Mouse (Mus musculus) frontal cortex, adult 2 months (tissue): ENCODE results near the gene Lactbl1. TPM values are rescaled to one million over a fixed set of nuclear protein-coding genes. Genes with fewer than 3 reads are reported as not detected.
A peak's percentile ranks its signal among the peaks of the same experiment; 100 is the strongest.

Experiments used
- DNase-seq, 2 experiments: peaks; one replicate each; pipeline ENCODE4 v3.0.0; 2022; ENCODE audit warnings: low spot score in 1 of 2; ENCODE audit errors: extremely low spot score in 1 of 2
- polyA plus RNA-seq: library from polyadenylated mRNA; depleted of rRNA; stranded (reverse); fragments of >200 nt; gene quantifications from 2 replicates; pipeline ENCODE4 v1.2.3, GENCODE M21; 2012; rRNA removed

The Lactbl1 gene
- polyA plus RNA-seq, result 0.08 and 0.12 TPM in 2 replicates

- no peak for DNase-seq
These were observed at the start of gene Lactbl1 for GRCm38 (mm10) chr4:136622388-136622787. Lactbl1 (plus strand) TSS chr4:136622621.

DNA sequence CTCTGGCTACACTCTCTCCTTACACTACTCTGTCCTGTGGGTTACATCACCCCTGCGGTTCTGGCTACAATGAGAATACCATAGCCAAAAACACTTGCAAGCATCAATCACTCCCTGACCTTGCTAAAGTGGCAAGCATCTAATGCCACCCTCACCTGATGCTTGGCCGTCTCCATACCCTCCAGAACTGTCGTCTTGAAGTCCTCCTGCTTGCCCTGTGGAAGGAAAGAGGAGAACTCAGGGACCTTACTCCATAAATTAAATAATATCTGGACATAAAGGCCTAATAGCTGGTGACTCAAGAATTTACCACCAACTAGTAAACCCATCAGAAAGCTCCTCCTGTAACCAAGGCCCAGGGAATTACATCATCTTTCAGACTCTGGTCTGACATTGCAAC is 40.5 kb upstream of the Lactbl1 start:
- DNase-seq, result no peak

DNA sequence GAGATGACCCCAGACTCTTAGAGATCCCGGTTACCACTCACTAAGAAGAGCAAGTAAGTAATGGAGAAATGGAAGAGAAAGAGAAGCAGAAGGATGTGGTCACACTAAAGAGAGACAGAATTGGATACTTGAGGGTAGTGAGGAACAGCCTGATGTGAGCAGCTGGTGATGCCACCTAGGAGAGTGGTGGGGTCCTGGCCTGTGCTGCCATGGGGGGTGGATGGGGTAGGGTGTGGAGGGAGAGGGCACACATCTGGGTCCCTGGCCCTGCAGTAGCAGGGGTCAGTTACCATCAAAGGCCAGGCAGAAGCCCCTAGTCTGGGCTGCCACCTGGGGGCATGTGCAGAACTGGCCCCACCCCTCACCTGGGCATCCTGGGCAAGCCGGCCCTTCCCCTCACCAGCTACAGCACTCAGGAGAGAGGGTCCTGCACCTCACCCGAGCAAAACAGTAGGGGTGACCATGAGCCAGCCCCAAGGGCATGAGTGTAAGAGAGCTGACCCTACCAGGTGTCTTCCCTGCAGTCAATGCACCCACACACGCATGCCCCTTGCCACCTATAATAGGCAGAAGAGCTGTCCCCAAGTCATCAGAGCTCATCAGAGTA is 35.1 kb upstream of the Lactbl1 start:
- DNase-seq, result no peak

DNA sequence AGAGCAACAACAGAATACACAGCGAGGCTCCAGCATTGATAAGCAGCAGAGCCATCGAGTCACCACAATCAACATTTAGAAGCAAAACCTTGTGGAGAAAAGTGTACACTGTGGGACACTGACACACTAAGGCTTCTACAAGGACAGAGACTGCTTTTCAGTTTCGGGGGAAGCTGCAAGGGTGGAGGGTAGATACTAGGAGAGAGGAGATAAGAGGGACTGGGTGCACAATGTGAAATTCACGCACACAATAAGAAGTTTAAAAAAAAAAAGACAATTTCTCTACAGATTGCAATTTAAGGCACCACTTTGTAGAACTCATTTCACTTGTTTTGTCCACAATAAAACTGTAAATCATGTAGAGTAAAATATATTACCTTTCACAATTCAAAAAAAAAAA is 34.4 kb upstream of the Lactbl1 start:
- no peak for DNase-seq

DNA sequence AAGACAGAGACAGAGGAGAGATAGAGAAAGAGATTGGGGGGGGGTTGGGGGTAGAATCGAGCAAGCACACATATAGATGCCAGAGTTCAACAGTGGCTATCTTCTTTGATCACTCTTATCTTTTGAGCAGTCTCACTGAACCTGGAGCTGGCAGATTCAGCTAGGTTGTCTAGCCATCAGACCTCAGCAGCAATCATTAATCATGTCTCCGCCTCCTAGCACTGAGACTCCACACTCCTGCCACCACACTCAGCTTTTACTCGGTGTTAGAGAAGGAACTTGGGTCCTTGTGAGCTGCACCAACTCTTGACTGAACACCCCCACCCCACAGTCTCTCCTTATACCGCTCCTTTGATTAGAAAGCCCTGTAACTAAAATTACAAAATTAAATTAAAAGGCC is 30.3 kb upstream of the Lactbl1 start:
- no peak for DNase-seq

GRCm38 (mm10) chr4:136594006-136594405 is 28.4 kb upstream of the Lactbl1 start:
- no peak for DNase-seq

- DNase-seq, result no peak
These were observed 27.2 kb upstream of the Lactbl1 start for GRCm38 (mm10) chr4:136595221-136595620.

- no peak for DNase-seq
These were observed 24.0 kb upstream of the Lactbl1 start for GRCm38 (mm10) chr4:136598268-136598876.

DNA sequence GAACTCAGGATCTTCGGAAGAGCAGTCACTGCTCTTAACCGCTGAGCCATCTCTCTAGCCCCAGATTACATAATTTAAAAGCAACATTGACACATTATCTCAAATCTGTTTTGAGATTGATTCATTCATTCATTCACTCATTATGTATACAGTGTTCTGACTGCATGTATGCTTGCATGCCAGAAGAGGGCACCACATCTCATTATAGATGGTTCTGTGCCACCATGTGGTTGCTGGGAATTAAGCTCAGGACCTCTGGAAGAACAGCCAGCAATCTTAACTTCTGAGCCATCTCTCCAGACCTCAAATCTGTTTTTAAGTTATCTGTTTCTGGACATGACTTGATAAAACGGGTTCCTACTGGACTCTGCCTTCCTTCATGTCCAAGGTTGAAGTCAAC is 22.6 kb upstream of the Lactbl1 start:
- DNase-seq, result no peak

GRCm38 (mm10) chr4:136600536-136600935 is 21.9 kb upstream of the Lactbl1 start:
- DNase-seq, result no peak

DNA sequence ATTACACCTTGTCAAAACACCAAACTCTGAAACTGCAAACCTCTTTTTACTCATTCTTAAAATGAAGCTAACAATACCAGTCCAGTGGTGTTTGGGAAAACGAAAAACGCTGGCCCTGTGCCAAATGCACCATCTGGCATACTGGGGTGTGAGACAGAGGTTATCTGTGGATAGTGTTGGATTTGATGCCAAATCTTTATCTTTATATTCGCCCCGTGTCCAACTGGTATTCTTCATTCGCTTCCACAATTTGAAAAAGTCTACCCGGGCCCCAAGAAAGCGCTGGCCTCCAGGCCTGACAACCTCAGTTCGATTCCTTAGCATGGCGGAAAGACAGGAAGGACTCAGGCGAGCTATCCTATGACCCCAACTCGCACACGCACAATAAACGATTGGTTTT is 20.9 kb upstream of the Lactbl1 start:
- DNase-seq, result peak in 1 of 2 experiments; percentile 67

- no peak for DNase-seq
These were observed 20.3 kb upstream of the Lactbl1 start for GRCm38 (mm10) chr4:136602018-136602554.

DNA sequence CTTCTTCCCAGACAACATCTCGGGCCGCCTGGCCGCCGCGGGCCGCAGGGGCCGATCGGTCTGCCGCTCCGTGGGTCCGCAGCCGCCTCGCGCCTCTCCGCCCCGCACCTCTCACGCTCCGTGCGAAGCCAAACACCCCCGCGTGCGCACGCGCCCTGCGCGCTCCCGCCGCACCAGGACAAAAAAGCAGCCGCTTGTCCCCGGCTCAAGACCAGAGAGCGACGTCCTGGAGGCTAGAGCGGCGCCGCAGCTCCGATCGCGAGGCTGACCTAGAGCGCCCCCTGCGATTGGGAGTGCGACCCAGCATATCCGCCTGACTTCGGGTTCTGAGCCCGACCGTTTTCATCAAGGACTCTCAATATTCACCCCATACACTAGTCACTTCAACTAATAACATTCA is 19.9 kb upstream of the Lactbl1 start, which contains the start of gene Kdm1a:
TSS of gene Kdm1a (minus strand) at position 156 of the 400 bp plus-strand sequence.
- peak; percentile 85 to 98 for DNase-seq

DNA sequence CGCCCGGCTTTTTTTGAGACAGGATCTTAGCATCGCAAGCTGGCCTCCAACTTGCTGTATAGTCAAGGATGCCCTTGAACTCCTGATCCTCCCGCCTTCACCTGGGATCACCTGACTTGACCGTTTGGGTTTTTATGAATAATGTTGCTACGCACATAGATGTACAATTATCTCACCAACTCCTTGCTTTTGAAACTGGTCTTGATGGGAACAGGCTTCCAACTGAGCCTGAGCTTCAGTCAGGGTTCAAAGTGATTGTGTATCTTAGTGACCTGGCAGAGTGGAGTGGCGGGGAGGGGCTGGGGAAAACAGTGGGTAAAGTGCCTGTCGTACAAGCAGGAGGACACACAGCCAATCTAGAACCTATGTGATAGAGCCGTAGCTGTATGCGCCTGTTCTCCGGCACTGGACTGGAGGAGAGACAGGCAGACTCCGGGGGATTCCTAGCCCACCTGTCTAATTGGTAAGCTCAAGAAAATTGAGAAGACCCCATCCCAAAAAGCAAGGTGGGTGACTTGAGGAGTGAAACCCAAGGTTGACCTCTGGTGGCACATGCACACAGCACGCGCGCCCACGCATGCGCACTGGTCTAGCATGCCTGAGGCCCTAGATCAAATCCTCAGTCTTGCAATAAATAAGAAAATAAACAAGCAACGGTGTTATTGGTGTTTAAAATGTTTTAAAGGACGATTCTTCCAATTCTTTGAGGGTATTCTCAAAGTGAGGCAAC is 16.5 kb upstream of the Lactbl1 start:
- DNase-seq, result no peak

GRCm38 (mm10) chr4:136610387-136610856 is 12.0 kb upstream of the Lactbl1 start, which contains the start of gene Tex46:
Tex46 (plus strand) TSS chr4:136610437.
- no peak for DNase-seq

- no peak for DNase-seq
These were observed 8.8 kb upstream of the Lactbl1 start for GRCm38 (mm10) chr4:136613657-136614056.

DNA sequence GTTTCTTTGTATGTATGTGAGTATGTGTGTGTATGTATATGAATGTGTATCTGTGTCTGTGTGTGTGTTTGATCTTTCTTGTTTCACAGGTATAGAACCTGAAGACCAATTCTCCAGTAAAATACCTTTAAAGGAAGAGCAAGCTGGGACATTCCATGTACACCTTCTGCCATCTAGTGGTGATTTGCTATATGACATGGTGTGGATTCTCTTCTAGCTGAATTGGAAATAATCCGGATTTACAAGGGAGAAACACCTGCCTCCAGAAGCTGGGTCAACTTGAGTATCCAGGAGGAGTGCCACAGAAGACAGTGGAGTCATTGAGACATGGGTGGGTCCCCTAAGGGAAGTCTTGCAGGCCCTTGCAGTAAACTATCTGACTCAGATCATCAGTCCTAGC is 1.1 kb upstream of the Lactbl1 start:
- peak in 1 of 2 experiments; percentile 88 for DNase-seq

DNA sequence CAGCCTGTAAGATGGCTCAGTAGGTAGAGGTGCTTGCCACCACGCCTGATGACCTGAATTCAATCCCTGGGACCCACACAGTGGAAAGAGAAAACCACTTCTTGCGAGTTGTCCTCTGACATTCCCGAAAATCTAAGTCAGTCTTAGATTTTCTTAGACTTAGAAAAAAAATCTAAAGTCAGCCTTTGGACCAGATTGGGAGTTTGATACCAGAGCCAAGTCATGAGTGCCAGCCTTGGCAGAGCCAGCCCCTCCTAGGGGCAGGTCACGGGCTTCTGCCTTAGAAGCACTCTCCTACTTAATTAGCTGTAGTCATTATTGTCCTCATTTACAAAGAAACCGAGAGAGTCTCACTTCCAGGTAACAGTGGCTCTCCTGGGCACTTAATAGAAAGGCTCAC is 465 bp upstream of the Lactbl1 start:
- no peak for DNase-seq

DNA sequence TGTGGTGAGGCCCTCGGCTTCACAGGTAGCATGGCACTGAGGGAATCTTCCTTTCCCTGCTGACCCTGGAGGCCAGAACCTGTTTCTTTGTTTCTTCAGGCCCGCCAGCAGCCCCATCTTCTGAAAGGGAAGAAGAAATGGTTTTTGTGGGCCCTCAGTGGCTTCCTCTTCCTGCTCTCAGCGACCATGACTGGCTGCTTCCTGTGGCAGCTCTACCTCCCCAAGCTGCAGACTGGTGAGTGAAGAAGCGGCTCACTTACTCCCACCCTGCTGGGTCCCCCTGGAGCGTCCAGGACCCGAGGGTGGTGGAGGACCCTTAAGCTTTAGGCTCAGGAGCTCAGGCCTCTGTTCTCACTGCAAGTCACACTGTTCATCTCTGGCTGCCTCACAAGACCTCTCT is 4.2 kb downstream of the Lactbl1 start:
- no peak for DNase-seq

- peak in 1 of 2 experiments; percentile 51 for DNase-seq
These were observed 9.0 kb downstream of the Lactbl1 start for GRCm38 (mm10) chr4:136631237-136631994.

GRCm38 (mm10) chr4:136635995-136636394 is 13.6 kb downstream of the Lactbl1 start:
- no peak for DNase-seq
